Mouse (Mus musculus) MEL (cell line): ENCODE measurements around the gene Tnnc2. TPM values are rescaled to one million over a fixed set of nuclear protein-coding genes. Genes with fewer than 3 reads are reported as not detected.

ENCODE experiments used
- DNase-seq: peaks from one replicate; pipeline ENCODE4 v3.0.0; 2011; ENCODE audit warnings: low read depth, low spot score
- H3K27ac ChIP-seq: 2 replicates; pipeline ENCODE4 v1.5.1; 2012; ENCODE audit warnings: low read depth, mild to moderate bottlenecking, control low read depth, low read length, moderate library complexity; ENCODE audit not compliant: control insufficient read depth
- H3K27me3 ChIP-seq, 2 experiments: fragments of 150-350 bp in 1 of 2; sonication (generic) in 1 of 2; 2 replicates each; pipeline ENCODE4 v1.6.1; 2012; ENCODE audit warnings: low read length in 2 of 2, mild to moderate bottlenecking in 2 of 2, improper control_type of control experiment in 1 of 2, moderate library complexity in 1 of 2; ENCODE audit not compliant: insufficient read depth in 2 of 2, control insufficient read depth in 1 of 2
- H3K36me3 ChIP-seq, 2 experiments: 2 replicates each; pipeline ENCODE4 v1.6.1; 2012 to 2014; ENCODE audit warnings: low read length in 2 of 2, improper control_type of control experiment in 1 of 2, inconsistent platforms in 1 of 2, mild to moderate bottlenecking in 1 of 2; ENCODE audit not compliant: insufficient read depth in 2 of 2, control insufficient read depth in 1 of 2
- H3K4me1 ChIP-seq, 2 experiments: fragments of 150-350 bp in 1 of 2; sonication (generic) in 1 of 2; 2 replicates each; pipeline ENCODE4 v1.6.1; 2012; ENCODE audit warnings: low read length in 2 of 2, improper control_type of control experiment in 1 of 2, mild to moderate bottlenecking in 1 of 2; ENCODE audit not compliant: insufficient read depth in 2 of 2, control insufficient read depth in 1 of 2
- H3K4me3 ChIP-seq, 2 experiments: fragments of 150-350 bp in 1 of 2; sonication (generic) in 1 of 2; 2 replicates each; pipeline ENCODE4 v1.5.1; 2012; ENCODE audit warnings: low read depth in 2 of 2, low read length in 2 of 2, mild to moderate bottlenecking in 2 of 2, moderate library complexity in 2 of 2, control low read depth in 1 of 2, improper control_type of control experiment in 1 of 2; ENCODE audit not compliant: control insufficient read depth in 1 of 2, insufficient read depth in 1 of 2
- H3K79me2 ChIP-seq: 2 replicates; pipeline ENCODE4 v1.6.1; 2012; ENCODE audit warnings: mild to moderate bottlenecking, low read length, moderate library complexity; ENCODE audit not compliant: control insufficient read depth, poor library complexity, insufficient read depth
- H3K9ac ChIP-seq: 2 replicates; pipeline ENCODE4 v1.6.1; 2012; ENCODE audit warnings: low read depth, mild to moderate bottlenecking, control low read depth, low read length, moderate library complexity; ENCODE audit not compliant: control insufficient read depth, poor library complexity, severe bottlenecking
- H3K9me3 ChIP-seq: fragments of 150-350 bp; sonication (generic); replicated peaks from 2 replicates; pipeline ENCODE4 v1.6.1; 2012; ENCODE audit warnings: mild to moderate bottlenecking, low read length, improper control_type of control experiment, moderate library complexity; ENCODE audit not compliant: insufficient read depth
- BHLHE40 ChIP-seq: IDR thresholded peaks from 2 replicates; pipeline ENCODE4 v1.6.1; 2012; ENCODE audit warnings: low read depth, mild to moderate bottlenecking, inconsistent platforms, low read length, improper control_type of control experiment, borderline replicate concordance
- CHD2 ChIP-seq: IDR thresholded peaks from 2 replicates; pipeline ENCODE4 v1.6.1; 2011; ENCODE audit warnings: low read length, improper control_type of control experiment
- CTCF ChIP-seq, 3 experiments: IDR thresholded peaks in 2 of 3; conservative IDR thresholded peaks in 1 of 3; 2 replicates each; pipeline ENCODE4 v1.5.1; 2011 to 2012; ENCODE audit warnings: low read length in 3 of 3, low read depth in 2 of 3, mild to moderate bottlenecking in 2 of 3, improper control_type of control experiment in 1 of 3, inconsistent platforms in 1 of 3, mixed read lengths in 1 of 3, moderate library complexity in 1 of 3; ENCODE audit not compliant: control insufficient read depth in 1 of 3, insufficient read depth in 1 of 3, poor library complexity in 1 of 3, severe bottlenecking in 1 of 3
- ELF1 ChIP-seq: IDR thresholded peaks from 2 replicates; pipeline ENCODE4 v1.6.1; 2014; ENCODE audit warnings: low read depth, mild to moderate bottlenecking, inconsistent platforms, low read length, improper control_type of control experiment, moderate library complexity
- EP300 ChIP-seq, 2 experiments: IDR thresholded peaks; 2 replicates each; pipeline ENCODE4 v1.6.1; 2011; ENCODE audit warnings: improper control_type of control experiment in 2 of 2, low read length in 2 of 2, low read depth in 1 of 2, mild to moderate bottlenecking in 1 of 2
- ETS1 ChIP-seq: IDR thresholded peaks from 2 replicates; pipeline ENCODE4 v1.6.1; 2012; ENCODE audit warnings: low read depth, mild to moderate bottlenecking, inconsistent platforms, low read length, improper control_type of control experiment, moderate library complexity
- GABPA ChIP-seq: IDR thresholded peaks from 2 replicates; pipeline ENCODE4 v1.6.1; 2012; ENCODE audit warnings: low read depth, mild to moderate bottlenecking, inconsistent platforms, low read length, improper control_type of control experiment, moderate library complexity
- GATA1 ChIP-seq: IDR thresholded peaks from 2 replicates; pipeline ENCODE4 v1.6.1; 2011; ENCODE audit warnings: low read depth, low read length, improper control_type of control experiment
- JUND ChIP-seq: IDR thresholded peaks from 2 replicates; pipeline ENCODE4 v1.6.1; 2011; ENCODE audit warnings: low read depth, mild to moderate bottlenecking, improper control_type of control experiment, low read length
- MEF2A ChIP-seq: IDR thresholded peaks from 2 replicates; pipeline ENCODE4 v1.6.1; 2014; ENCODE audit warnings: low read depth, mild to moderate bottlenecking, inconsistent platforms, low read length, improper control_type of control experiment; ENCODE audit not compliant: poor library complexity, insufficient replicate concordance, severe bottlenecking; ENCODE audit errors: extremely low read depth
- MYB ChIP-seq: IDR thresholded peaks from 2 replicates; pipeline ENCODE4 v1.6.1; 2011; ENCODE audit warnings: mild to moderate bottlenecking, low read depth, low read length, improper control_type of control experiment
- NRF1 ChIP-seq: IDR thresholded peaks from 2 replicates; pipeline ENCODE4 v1.6.1; 2014; ENCODE audit warnings: low read depth, mild to moderate bottlenecking, inconsistent platforms, low read length, improper control_type of control experiment, moderate library complexity; ENCODE audit not compliant: poor library complexity, insufficient read depth, severe bottlenecking
- POLR2A ChIP-seq, 2 experiments: IDR thresholded peaks; 2 replicates each; pipeline ENCODE4 v1.6.1; 2011 to 2012; ENCODE audit warnings: low read length in 2 of 2, mild to moderate bottlenecking in 2 of 2, control low read depth in 1 of 2, improper control_type of control experiment in 1 of 2, low read depth in 1 of 2, moderate library complexity in 1 of 2; ENCODE audit not compliant: control insufficient read depth in 1 of 2, insufficient read depth in 1 of 2, poor library complexity in 1 of 2
- POLR2AphosphoS2 ChIP-seq: IDR thresholded peaks from 2 replicates; pipeline ENCODE4 v1.6.1; 2011; ENCODE audit warnings: low read length, improper control_type of control experiment
- POLR2AphosphoS5 ChIP-seq: IDR thresholded peaks from 2 replicates; pipeline ENCODE4 v1.6.1; 2012; ENCODE audit warnings: low read depth, borderline replicate concordance, mild to moderate bottlenecking, inconsistent platforms, low read length, moderate library complexity, mixed read lengths
- RAD21 ChIP-seq: IDR thresholded peaks from 2 replicates; pipeline ENCODE4 v1.6.1; 2011; ENCODE audit warnings: mild to moderate bottlenecking, low read depth, low read length, improper control_type of control experiment
- SIN3A ChIP-seq: IDR thresholded peaks from 2 replicates; pipeline ENCODE4 v1.6.1; 2012; ENCODE audit warnings: low read length, improper control_type of control experiment, inconsistent platforms
- SMC3 ChIP-seq: IDR thresholded peaks from 2 replicates; pipeline ENCODE4 v1.6.1; 2011; ENCODE audit warnings: low read depth, low read length, improper control_type of control experiment
- TCF12 ChIP-seq: IDR thresholded peaks from 2 replicates; pipeline ENCODE4 v1.6.1; 2014; ENCODE audit warnings: low read depth, mild to moderate bottlenecking, inconsistent platforms, low read length, improper control_type of control experiment, moderate library complexity
- UBTF ChIP-seq: IDR thresholded peaks from 2 replicates; pipeline ENCODE4 v1.6.1; 2012; ENCODE audit warnings: low read depth, mild to moderate bottlenecking, inconsistent platforms, low read length, improper control_type of control experiment, moderate library complexity, borderline replicate concordance; ENCODE audit not compliant: insufficient read depth
- USF1 ChIP-seq: IDR thresholded peaks from 2 replicates; pipeline ENCODE4 v1.6.1; 2014; ENCODE audit warnings: low read depth, mild to moderate bottlenecking, inconsistent platforms, low read length, improper control_type of control experiment, moderate library complexity
- ZC3H11A ChIP-seq: IDR thresholded peaks from 2 replicates; pipeline ENCODE4 v1.6.1; 2012; ENCODE audit warnings: low read depth, mild to moderate bottlenecking, inconsistent platforms, low read length, improper control_type of control experiment
- ZKSCAN1 ChIP-seq: IDR thresholded peaks from 2 replicates; pipeline ENCODE4 v1.6.1; 2012; ENCODE audit warnings: low read depth, mild to moderate bottlenecking, inconsistent platforms, low read length, improper control_type of control experiment, moderate library complexity
- ZMIZ1 ChIP-seq: IDR thresholded peaks from 2 replicates; pipeline ENCODE4 v1.6.1; 2012; ENCODE audit warnings: low read depth, mild to moderate bottlenecking, inconsistent platforms, low read length, improper control_type of control experiment, moderate library complexity
- polyA plus RNA-seq, 2 experiments: library from polyadenylated mRNA; stranded (reverse) in 1 of 2; unstranded in 1 of 2; fragments of >175 nt in 1 of 2; fragments of >200 nt in 1 of 2; gene quantifications; 2 replicates each; pipeline versions ENCODE4 v1.2.1 to v1.2.4; 2012; ENCODE audit warnings: low replicate concordance in 2 of 2, low read depth in 1 of 2; ENCODE audit not compliant: insufficient read length in 2 of 2, insufficient read depth in 1 of 2, missing spikeins in 1 of 2
- total RNA-seq: library from RNA; depleted of rRNA; stranded (reverse); fragments of 300-350 nt; gene quantifications from 2 replicates; pipeline ENCODE4 v1.2.3, GENCODE M21; 2012

Tnnc2 gene
- total and polyA plus RNA-seq, 3 experiments: not detected

GRCm38 (mm10) chr2:164790451-164790850 lies 10.7 kb upstream of the Tnnc2 start:
- Histone ChIP-seq H3K4me3 (no peak overlapping the region), H3K27me3 (no peaks in the 10 kb centered on the region), H3K79me2 (no peaks in the 10 kb centered on the region; the same call in 1 of the 2 replicates), H3K9me3 (no peaks in the 10 kb centered on the region), H3K9ac (no peak overlapping the region), H3K4me1 (peaks cover 3 to 9% of the 10 kb centered on the region in 2 experiments; a peak in 3 of 4 replicates), H3K27ac (no peak overlapping the region), H3K36me3 (peaks cover 0 to 5% of the 10 kb centered on the region in 2 experiments; a peak in 2 of 4 replicates)
- DNase-seq: no peak
- TF ChIP-seq GABPA (no peak), TCF12 (no peak), JUND (no peak), EP300 (IDR thresholded peaks at IDR 0.05; ENCODE audit: low read depth in 1 of 2, low read length in 2 of 2) (no peak), CHD2 (no peak), GATA1 (no peak), MYB (no peak), ELF1 (no peak), USF1 (no peak), POLR2AphosphoS2 (no peak), CTCF (IDR thresholded peaks at IDR 0.05 in 2 of 3, conservative IDR thresholded peaks at IDR 0.05 in 1 of 3; ENCODE audit: control insufficient read depth in 1 of 3, insufficient read depth in 1 of 3, low read depth in 2 of 3, low read length in 3 of 3, poor library complexity in 1 of 3, severe bottlenecking in 1 of 3) (no peak), MEF2A (no peak), SMC3 (no peak)

DNA sequence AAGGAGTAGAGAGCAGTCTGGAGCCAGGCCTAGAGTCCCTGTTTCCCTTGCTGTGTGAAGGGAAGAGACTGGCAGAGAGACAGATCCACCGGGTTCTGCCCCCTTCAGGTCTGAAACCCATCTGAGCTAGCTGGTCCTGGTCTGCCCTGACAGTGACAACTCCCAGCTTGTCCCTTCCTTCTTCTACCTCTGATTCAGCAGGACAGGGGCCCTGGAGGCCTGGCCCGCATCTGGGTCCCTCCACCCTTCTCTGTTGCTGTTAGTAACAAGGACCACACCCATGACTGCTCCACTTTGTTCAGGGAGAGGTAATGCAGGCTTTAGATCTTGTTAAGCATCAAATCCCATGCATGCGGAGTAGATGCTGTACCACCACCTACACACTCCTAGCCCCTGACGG lies 8.6 kb upstream of the Tnnc2 start:
- no peak for TF ChIP-seq ZC3H11A
- TF ChIP-seq POLR2AphosphoS2: no peak
- no peak for TF ChIP-seq RAD21
- TF ChIP-seq NRF1: no peak
- TF ChIP-seq POLR2A (IDR thresholded peaks at IDR 0.05; ENCODE audit: control insufficient read depth in 1 of 2, insufficient read depth in 1 of 2, low read depth in 1 of 2, low read length in 2 of 2, poor library complexity in 1 of 2): no peak
- TF ChIP-seq USF1: no peak
- no peak for TF ChIP-seq MYB
- TF ChIP-seq BHLHE40: no peak
- no peak for TF ChIP-seq UBTF
- TF ChIP-seq ZKSCAN1: no peak
- TF ChIP-seq POLR2AphosphoS5: no peak
- no peak for TF ChIP-seq SIN3A
- TF ChIP-seq ETS1: no peak
- TF ChIP-seq EP300 (IDR thresholded peaks at IDR 0.05; ENCODE audit: low read depth in 1 of 2, low read length in 2 of 2): no peak
- no peak for TF ChIP-seq ZMIZ1
- Histone ChIP-seq H3K27ac (no peak overlapping the region), H3K4me1 (peaks cover 3 to 9% of the 10 kb centered on the region in 2 experiments; a peak in 3 of 4 replicates)

More for the DNA sequence above, 8.6 kb upstream of the Tnnc2 start:
- Histone ChIP-seq H3K4me3 (no peak overlapping the region), H3K36me3 (peaks cover 0 to 5% of the 10 kb centered on the region in 2 experiments; a peak in 1 of 4 replicates), H3K79me2 (no peaks in the 10 kb centered on the region; the same call in 1 of the 2 replicates), H3K9ac (no peak overlapping the region), H3K27me3 (no peaks in the 10 kb centered on the region), H3K9me3 (no peaks in the 10 kb centered on the region)
- no peak for DNase-seq
